Mouse (Mus musculus) ovary, postnatal 10 days (tissue): Measurements from ENCODE around the gene Mreg.
"Not testable (repeated sequence)": the region's sequence is repeated elsewhere in the genome, so short reads cannot be mapped to it uniquely, and the experiment has no call there.

Experiments
- DNase-seq: peaks from one replicate; pipeline ENCODE4 v3.0.0; 2022; ENCODE audit warnings: low spot score

Gene Mreg

DNA sequence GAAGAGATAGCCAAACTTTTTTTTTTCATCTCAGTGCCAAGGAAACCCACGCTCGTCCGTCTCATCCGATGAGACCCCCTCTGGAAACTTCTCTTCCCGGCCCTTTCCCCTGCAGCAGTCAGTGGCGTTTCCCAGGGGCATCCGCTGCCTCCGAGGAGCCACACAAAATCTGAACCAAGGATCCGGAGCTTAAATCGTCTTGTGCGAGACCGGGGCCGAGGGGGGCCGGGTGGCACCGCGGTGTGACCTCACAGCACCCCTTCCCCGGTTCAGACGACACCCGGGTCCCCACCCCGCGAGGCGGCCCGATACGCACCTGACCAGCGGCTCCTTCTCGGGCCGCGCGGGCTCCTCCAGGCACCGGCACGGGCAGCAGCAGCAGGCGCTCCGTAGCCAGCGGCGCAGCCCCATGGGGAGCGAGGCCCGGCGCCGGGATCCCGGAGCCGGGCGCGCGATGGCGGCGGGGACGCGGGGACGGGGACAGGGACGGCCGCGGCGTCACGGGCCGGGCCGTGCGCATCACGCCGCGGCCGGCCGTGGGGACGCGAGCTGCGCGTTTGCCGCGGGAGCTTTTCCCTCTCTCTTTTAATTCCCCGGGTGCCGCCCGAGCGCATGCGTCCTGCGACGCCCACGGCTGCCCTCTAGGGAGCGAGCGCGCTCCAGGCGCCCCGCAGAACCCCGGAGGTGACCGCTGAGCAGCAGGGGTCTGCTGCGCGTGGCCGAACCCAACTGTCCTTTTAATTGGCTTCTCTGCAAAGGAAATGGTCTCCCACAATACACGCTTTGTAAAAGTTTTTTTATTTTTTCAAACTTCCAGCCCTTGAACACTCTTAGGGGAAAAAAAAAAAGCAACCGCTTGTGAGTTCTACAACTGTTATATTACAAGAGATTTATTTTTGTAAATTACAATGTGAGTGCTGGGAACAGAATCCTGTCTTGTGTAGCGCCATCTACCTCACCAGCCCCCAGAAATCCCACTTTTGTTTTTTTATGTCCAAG lies at the start of gene Mreg:
Gene Mreg (minus strand): TSS at position 607 of the 999 bp plus-strand sequence.
- peak; percentile 22 for DNase-seq

DNA sequence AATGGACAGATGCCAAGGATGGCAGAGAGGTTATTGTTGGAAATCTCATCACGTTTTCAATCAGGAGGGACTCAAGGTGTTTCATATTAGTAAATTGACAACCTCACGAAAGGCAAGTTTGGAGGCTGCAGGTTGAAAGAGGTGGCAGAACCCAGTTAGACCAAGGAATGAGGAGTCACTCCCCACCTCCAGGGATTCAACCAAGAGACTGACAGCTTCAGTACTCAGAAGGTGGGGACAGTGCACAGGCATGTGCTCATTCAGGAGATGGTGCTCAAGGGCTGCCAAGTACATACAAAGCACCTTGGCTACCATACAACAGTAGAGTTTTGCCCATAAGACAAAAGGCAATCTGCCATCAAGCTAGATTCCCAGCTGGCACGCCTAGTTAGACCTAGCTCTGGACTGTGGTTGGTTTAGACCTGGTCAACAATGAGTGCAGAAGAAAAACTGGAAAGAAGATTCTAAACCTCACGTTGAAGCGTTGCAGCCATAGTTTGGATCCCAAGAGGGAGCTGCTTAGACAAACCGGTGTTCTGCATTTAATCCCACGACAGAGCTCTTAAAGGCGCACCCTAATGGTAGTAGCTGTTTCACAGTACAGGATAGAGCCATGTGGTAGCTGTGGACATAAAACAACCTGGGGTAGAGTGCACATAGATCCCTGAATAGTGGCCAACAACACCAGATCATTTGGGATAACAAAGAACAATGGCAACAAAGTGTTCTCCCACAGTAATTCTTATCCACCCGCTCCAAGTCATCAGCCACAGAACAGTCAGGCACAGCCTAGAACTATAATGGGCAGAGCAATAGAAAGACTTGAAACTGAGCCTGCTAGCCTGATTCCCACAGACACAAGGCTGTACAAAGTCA lies 44.5 kb upstream of the Mreg start:
- DNase-seq: no peak

DNA sequence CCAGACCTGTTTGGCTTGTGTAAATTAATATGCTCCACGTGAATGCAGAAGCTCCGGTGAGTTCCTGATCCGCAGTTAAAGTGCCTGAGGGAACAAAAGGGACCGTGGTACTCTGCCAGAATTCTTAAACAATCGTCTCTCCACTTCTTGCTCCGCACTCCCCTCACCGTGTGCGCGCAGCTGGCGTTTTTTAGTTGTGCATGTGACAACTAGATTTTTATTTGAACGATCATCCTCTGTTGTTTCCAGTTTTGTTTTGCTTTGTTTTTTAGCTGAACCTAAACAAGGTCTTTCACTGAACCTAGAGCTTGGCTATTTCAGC lies 43.7 kb upstream of the Mreg start:
- no peak for DNase-seq

DNA sequence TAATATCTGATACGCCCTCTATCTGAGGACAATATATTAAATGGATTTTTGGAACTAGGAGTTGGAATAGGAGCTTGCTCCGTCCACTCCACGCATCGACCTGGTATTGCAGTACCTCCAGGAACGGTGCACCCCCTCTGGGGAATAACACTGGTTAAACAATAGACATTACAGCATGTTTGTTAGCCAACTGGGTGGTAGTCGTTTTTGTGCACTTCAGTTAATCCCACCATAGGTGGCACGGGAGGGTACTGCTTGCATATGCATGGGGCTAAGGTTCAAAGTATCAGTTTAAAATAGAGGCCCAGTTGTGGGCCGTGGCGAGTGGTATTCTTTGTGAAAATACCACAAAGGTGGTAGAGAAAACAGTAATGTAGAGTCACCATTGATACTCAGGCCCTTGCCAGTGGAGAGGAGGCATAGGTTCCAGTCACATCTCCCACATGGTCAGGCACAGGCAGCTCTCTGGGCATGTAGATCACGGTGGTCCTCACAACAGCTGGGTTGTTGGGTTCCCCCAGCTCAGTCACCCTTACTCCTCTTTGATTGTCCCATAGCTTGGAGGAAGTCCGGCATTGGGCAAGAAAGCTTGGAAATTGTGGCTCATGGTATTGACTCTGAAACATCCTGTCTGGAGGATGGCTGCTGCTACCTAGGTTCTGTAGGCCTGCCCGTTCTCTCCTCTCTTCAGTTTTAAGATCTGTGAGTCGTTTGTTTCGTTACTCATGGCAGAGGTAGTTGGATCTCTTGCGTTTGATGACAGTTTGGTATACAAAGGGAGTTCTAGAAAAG lies 43.2 kb upstream of the Mreg start:
- DNase-seq: no peak

DNA sequence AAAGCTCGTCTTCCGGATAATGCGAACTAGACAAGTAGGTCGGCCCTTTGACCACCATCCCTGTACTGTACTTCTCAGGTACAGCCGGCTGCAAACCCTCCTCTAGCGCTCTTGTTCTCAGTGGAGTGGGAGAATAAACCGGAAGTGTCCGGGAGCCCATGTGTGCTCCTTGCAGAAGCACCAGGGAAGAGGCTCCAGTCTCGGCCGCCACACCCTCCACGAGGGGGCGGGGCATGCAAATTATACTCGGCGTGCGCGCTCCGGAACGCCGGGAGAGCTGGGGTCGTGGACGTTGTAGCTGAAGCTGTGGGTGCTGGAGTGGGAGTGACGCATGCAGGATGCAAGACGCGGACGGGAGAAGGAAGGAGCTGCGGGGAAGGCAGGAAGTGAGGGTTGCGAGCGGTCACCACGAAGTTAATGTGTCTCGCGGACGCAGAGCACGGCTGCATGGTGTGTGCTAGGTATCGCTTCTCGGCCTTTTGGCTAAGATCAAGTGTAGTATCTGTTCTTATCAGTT lies 42.5 kb upstream of the Mreg start:
- DNase-seq: peak; percentile 70

DNA sequence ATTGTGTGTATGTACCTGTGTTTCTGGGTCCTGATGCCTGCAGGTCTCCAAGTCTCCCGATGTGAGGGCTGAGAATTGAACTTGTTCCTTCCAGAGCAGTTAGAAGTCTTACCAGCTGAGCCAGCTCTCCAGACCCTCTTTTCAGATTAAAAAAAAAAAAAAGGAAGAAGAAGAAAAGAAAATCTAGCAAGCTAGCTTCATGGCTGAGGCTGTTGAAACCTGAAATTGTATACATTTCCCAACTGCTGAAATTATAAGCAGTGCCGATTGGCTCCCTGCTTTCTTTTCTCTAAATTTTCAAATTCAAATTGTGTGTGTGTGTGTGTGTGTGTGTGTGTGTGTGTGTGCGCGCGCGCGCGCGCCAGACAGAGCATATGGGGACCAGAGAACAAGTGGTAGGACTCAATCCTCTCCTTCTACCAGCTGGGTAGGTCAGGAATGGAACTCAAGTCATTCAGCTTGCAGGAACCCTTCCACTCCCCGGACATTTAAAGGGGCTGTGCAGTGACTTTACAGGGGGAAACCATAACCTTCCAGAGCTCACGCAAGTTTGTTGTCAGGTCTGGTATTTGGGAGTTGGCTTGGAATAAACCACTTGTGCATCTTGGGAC lies 41.9 kb upstream of the Mreg start:
- DNase-seq: no peak

DNA sequence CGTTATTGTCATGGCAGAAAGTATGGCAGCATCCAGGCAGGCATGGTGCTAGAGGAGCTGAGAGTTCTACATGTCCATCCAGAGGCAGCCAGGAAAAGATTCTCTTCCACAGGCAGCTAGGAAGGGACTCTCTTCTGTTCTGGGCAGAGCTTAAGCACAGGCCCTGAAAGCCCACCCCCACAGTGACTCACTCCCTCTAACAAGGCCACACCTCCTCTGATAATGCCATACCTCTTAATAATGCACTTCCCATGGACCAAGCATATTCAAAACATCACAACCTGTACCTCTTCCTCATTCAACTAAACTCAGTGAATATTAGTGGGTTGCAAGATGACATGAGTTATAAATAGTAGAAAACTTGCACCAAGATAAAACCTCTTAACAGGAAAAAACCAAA lies 39.7 kb upstream of the Mreg start:
- no peak for DNase-seq

DNA sequence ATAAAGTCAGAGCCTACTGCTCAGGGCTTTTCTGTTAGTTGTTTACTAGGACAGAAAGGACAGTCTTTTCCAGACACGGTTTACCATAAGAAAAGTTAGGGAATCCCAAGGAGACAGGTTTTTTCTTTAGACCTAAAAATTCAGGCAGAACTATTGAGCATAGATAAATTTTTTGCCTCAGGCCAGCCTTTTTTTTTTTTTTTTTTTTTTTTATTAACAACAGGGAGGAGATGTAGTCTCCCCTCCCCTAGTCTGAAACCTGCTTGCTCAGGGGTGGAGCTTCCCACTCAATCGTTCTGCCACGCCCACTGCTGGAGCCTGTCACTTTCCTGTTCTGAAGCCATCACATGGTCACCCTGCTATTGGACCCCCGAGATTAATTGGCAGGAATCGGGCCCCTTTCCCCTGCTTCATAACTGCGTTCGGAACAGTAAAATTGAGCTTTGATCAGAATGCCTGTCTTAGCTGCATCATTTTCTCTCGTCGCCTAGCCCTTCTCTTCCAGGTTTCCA lies 36.2 kb upstream of the Mreg start:
- not testable (repeated sequence) for DNase-seq

DNA sequence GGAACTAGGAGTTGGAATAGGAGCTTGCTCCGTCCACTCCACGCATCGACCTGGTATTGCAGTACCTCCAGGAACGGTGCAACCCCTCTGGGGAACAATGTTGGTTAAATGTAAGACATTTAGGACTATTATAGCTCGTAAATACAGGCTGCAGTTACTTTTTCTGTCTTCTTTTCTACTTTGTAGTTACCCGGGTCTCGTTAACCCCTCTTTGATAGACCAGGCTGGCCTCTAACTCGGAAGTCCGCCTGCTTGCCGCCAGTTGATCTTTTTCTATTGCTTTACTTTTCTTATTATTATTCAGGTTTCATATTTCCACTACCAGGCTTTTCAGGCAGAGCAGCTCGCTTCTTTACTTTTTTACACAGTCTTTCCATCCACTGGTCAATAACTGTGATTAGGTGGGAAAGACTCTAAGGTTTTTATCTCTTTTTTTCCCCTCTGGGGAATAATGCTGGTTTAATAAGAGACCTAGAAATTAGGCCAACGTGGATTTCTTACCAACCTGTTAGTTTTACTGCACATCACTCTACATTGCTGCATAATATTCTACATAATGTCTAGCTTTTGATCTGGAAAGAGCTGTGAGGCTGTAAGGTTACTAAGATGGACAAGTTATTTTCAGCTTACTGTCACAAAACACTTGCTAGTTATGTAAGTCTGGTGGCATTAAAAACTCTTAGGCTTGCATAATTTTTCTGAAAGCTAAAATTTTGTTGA lies 32.4 kb upstream of the Mreg start:
- no peak for DNase-seq

DNA sequence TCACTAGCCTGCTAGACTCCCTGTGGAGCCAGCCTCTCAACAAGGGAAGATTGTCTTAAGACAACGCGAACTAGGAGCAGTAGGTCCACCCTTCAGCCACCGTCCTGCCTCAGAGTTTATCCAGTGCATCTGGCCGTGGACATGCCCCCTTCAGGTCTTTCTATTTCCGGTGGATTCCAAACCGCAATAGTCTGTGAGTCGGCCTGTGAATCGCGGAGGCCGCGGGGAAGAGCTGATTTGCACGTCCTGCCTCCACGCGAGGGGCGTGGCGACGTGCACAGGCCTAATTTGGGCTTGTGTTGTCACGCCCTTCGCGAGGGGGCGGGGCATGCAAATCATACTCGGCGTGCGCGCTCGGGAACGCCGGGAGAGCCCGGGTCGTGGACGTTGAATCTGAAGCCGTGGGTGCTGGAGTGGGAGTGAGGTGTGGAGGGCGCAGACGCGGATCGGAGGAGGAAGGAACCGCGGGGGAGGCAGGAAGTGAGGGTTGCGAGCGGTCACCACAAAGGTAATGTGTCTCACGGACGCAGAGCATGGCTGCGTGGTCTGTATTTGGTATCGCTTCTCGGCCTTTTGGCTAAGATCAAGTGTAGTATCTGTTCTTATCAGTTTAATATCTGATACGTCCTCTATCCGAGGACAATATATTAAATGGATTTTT lies 31.7 kb upstream of the Mreg start:
- DNase-seq: peak; percentile 91

DNA sequence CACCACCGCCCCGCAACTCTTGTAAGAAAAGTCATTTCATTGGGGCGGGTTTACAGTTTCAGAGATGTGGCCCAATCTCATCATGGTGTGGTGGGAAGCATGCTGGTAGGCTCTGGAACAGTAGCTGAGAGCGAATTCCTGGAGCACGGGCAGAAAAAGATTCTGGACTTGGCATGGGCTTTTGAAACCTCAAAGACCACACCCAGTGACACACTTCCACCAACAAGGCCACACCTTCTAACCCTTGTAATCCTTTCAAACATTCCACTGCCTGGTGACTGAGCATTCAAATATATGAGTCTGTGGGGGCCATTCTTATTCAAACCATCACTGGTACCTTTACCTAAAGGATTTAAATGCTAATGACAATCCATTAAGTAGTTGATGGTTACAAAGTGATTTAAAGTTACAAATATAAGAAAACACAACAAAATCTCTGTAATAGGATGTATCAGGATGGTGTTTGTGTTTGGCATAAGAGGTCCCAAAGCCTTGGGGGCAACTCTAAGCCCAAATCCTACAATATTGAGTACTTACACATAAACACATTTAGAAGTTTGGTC lies 30.6 kb upstream of the Mreg start:
- no peak for DNase-seq

DNA sequence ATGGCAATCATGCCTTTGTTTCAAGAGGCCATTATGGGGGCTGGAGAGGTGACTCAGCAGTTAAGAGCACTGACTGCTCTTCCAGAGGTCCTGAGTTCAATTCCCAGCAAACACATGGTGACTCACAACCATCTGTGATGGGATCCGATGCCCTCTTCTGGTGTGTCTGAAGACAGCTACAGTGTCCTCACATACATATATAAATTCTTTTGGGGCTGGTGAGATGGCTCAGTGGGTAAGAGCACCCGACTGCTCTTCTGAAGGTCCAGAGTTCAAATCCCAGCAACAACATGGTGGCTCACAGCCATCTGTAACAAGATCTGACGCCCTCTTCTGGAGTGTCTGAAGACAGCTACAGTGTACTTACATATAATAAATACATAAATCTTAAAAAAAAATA lies 27.0 kb upstream of the Mreg start:
- DNase-seq: not testable (repeated sequence)

DNA sequence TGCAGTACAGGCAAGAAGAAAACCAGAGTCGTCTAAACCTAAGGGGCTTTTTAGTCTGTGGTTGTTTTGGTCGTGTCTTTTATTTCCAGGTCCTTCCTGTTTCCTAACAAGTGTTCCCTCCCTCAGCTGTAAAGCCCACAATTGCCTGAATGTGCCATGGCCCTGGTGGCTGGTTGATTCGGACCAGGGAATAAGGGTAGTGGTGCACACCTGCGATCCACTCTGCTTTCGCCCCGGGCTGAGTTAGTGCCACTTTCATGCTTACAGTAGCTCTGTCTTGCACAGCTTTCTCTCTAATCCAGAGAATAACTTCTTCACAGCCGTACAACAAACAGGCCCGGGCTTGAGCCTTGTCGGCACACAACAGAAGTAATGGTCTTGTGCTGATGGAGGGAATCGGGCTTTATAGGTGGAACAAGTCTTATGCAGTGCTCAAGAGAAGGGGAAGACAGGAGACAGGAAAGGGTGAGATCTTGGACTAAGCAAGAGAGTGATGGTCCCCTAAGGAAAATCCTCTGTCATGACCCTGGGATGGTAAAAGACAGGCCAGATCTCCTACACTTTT lies 26.0 kb upstream of the Mreg start:
- DNase-seq: no peak

DNA sequence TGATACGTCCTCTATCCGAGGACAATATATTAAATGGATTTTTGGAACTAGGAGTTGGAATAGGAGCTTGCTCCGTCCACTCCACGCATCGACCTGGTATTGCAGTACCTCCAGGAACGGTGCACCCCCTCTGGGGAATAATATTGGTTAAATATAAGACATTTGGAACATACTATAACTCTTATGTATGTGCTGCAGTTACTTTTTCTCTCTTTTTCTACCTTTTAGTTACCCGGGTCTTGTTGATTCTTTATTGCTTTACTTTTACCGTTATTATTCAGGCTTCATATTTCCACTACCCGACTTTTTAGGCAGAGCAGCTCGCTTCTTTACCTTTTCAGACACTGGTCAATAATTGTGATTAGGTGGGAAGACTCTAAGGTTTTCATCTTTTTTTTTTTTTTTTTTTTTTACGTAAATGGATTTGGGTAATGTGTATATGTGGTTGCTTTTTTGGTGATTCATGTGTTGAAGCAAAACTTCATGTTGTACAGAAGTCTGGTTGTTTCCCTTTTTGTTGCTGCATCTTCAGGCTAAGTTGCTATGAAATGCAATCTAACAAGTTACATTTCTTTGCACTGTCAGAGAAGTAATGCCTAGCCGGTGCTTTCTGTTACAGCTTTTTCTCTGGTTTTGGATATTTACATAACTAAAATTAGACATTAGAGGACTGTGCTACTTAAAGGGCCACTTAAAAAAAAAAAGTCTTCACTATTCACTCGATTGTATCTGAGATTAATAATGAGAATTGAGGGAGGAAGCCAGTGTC lies 25.1 kb upstream of the Mreg start:
- DNase-seq: no peak

DNA sequence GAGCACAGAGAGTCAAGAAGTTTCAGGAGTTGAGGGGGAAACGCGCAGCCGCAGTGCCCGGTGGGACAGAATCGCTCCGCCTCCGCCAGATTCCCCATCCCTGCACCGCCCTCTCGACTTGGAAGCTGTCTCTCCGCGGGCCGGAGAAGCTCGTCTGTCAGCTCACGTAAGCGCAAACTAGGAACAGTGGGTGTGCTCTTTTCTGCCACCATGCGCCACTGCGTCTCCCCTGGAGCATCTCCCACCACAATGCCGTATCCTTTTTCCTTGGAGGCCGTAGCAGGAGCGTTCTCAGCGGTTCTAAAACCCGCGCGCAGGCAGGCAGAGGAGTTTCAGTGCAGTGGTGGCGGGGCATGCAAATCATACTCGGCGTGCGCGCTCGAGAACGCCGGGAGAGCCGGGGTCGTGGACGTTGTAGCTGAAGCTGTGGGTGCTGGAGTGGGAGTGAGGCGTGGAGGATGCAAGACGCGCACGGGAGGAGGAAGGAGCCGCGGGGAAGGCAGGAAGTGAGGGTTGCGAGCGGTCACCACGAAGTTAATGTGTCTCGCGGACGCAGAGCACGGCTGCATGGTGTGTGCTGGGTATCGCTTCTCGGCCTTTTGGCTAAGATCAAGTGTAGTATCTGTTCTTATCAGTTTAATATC lies 24.4 kb upstream of the Mreg start:
- peak; percentile 46 for DNase-seq

DNA sequence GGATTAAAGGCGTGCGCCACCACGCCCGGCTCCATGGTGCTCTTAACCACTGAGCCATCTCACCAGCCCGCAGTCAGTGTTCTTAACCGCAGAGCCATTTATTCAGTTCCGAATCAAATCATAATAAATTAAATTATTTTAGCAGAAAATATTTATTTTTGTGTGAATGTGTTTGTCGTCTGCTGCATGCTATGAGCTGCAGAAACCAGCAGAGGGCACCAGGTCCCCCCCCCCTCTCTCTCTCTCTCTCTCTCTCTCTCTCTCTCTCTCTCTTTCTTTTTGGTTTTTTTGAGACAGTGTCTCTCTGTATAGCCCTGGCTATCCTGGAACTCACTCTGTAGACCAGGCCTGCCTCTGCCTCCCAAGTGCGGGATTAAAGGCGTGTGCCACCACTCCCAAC lies 20.5 kb upstream of the Mreg start:
- DNase-seq: not testable (repeated sequence)

DNA sequence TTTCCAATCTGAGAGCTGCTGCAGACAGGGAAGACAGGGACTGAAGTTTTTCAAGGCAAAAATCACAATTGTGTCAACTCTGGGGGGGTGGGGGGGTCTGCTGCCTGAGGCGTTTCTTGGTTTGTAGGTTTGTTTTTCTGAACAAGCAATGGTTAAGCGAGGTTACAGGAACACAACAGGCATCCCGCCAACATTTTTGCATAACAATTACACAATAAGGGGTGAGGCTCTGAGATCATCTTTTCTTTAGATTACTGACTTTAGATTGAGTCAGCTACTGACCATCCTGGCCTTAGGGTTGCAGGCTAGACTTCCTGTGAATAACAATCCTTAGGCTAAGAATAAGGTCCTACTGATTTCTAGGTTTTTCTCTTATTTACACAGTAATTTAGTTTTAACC lies 16.9 kb upstream of the Mreg start:
- DNase-seq: no peak

DNA sequence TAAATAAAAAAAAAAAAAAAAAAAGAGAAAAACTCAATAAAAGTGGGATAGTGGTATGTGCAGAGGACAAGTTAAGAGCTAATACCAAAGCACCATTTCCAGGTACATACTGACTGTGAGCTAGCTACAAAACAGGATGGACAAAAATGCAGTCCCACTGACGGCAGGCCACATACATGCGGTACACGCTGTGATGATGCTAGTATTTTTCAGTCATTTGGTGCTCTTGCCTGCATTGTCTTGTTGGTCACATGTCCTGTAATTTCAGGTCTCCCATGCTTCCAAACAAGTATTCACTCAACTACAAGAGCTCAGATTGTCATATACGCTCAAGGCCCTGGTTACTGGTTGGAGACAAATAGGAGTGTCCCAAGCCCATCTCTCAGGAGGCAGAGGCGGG lies 15.4 kb upstream of the Mreg start:
- DNase-seq: no peak
